Mouse (Mus musculus) embryo, embryonic 11 days (tissue): Measurements from ENCODE around the gene Tmx4.
"Not testable (repeated sequence)": the region's sequence is repeated elsewhere in the genome, so short reads cannot be mapped to it uniquely, and the experiment has no call there.

Experiments
- DNase-seq: peaks from one replicate; pipeline ENCODE4 v3.0.0-alpha.2; 2015

Tmx4 gene

DNA sequence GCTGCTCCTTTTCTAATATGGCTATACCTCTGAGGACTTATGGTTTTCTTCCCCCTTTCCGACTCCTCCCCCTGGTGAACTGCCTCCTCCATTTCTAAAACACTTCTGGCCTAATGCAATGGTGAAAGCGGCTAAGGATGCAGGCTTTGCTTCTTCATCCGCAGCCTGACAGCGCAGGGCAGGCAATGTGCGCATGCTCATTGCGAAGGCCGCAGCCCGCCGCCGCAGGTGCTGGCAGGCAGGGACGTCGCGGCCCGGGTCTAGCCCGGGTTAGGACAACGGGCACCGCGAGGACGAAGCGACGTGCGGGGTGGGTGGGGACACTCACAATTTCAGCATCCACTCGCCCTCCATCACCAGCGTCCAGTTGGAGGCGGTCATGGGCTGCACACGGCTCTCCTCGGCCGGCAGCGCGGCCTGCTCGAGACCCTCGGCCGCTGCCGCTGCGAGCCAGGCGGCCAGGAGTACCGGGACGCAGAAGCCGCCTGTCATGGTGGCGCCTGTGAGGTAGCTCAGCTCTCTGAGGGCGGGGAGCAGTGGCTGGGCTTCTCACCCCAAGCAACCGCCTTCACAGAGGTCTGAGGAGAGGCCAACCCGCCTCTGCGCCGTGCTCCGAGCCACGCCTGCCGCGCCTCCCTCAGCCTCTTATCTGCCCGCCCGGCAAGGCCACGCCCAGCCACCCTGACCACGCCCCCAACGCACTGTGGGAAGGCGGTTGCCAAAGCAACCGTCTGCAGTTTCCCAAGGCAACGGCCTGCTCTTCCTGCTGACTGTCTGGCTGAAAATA, at the start of gene Tmx4:
TSS of gene Tmx4 (minus strand) at position 632 of the 787 bp plus-strand sequence.
- DNase-seq: peak; percentile 98

DNA sequence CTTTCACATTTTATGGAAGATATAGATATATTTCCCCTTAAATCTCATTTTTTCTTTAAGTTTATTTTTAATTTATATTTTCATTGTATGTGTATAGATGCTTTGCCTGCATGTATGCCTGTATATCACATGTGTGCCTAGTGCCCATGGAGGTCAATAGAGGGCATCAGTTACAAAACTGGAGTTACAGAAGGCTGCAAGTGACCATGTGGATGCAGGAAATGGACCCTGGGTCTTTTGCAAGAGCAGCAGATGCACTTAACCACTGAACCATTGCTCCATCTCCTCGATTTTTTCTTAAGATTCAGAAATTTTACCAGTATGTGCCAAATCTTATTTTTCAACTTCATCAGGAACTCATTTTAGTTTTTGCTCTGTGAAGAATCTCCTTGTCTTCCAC, 48.2 kb upstream of the Tmx4 start:
- no peak for DNase-seq

DNA sequence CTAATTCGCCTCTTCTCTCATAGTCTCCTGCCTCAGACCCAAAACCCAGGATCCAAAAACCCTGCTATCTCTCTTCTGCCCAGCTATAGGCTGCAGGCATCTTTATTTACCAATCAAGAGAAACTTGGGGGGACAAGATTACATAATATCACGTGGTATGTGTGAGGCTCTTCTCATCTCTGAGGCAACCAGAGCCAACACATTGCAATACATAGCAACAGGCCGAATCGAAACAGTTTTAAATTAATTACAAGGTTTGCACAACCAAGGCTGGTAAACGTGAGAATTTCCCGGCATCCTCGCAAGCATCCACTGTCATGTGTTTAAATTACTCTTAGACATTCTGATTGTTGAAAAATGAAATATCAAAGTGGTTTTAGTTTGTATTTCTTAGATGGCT, 47.1 kb upstream of the Tmx4 start:
- DNase-seq: no peak

DNA sequence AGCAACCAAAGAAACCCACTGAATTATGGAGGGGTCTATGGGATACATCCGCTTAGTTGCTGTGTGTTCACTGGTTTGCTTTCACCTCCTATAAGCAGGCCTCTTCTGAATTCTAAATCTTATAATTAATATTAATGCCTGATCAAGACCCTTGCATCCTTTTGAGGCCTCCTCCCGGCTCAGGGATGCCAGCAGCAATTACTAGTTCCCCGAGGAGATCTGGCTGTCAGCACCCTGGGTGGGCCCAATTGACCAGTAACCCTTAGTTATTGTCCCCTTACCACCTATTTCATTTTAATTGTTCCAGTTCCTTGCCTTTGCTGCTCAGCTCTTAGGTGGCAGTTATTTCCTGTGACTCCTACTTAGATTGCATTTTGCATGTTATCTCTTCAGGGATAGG, 38.4 kb upstream of the Tmx4 start:
- DNase-seq: no peak

DNA sequence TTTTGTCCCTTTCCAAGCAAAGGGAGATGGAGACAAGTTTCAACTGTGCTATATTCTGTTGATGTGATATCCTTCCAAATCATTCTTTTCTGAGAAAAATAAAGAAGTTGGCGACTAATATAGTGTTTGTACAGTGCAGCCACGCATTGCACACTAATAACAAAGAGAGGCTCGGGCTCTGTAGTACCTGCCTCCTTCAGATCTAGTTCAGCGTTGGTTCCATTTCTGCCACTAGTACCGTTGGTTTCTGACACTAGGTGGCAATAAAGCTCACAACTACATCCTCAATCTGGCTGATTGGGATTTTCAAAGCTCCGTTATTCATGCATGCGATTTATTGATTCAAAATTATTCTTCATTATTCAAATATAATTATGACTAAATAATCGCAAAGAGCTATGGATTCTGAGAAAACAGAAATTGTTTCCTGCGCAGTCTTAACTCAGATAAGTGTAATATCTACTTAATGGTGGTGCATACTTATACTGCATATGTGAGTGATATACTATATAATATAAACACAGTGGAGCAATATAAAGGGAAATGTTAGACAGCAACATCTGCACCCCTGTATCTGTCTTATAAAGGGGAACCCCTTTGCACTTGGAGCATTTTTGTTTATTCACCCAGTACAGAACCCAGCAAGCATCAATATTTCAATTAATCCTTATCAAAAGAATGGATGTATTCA, 37.5 kb upstream of the Tmx4 start:
- peak; percentile 66 for DNase-seq

DNA sequence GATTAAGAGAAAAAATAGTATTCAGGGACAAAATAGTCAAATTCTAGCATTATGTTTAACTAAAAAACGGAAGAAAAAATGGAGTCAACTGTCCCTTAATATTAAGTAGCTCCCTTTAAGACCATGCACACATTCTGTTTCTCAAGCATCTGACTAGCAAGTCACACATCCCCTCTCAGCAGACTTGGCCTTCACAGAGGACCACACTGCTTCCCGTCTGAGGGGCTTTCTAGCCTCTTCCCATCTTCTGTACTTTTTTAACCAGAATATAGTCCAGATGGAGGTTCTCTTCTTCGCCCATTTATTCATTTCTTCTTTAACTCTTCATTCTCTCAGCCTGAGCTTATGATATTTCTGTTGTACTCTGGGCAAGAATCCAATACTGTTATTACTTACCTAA, 35.6 kb upstream of the Tmx4 start:
- DNase-seq: no peak

DNA sequence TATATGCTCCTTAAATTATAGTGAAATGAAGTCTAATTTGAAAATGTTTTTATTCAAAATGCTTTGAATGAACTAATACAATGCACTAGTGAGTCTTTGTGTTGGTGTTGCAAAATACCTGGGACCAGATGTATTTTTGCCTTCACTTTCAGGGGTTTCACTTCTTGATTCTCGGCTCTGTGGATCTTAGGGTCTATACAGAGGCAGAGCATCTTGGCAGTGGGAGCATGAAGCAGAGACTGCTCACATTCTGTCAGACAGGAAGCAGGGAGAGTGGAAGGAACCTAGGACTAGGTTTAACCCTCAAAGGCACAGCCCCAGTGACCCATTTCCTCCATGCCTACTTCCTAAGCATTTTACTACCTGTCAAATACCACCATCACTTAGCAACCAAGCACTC, 31.5 kb upstream of the Tmx4 start:
- no peak for DNase-seq

DNA sequence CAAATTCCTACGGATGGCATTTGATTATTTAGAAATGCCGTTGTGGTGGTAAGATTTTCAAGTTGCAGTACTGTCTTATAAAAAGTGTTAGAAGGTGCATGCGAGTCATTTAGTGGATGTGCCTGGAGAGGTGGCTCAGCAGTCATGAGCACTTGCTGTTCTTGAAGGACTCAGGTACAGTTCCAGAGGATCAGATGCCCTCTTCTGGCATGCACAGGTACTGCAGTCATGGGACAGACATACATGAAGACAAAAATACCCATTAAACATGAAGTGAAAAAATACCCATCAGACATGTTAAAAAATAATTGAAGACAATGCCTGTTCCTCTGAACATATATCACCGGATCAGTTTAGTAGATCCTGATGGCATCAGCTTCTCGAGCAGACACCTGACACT, 29.7 kb upstream of the Tmx4 start:
- DNase-seq: peak; percentile 18

DNA sequence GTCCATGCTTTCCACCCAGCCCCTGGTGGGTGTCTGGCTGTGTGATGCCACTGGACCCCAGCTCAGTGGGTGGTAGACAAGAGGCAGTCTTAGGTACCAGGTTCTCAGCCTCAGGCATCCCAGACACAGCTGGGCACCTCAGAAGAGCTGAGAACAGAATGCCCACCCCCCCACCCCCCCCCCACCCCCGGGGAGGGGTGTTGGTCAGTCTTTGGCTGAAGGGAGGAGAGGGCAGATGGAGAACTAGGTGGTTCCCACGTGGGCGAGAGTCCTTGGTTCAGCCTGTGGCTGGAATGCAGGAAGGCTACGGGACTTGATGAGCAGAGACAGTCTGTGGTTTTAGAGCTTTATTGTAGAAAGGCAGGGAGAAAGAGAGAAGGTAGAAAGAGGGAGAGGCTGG, 12.5 kb upstream of the Tmx4 start:
- no peak for DNase-seq

DNA sequence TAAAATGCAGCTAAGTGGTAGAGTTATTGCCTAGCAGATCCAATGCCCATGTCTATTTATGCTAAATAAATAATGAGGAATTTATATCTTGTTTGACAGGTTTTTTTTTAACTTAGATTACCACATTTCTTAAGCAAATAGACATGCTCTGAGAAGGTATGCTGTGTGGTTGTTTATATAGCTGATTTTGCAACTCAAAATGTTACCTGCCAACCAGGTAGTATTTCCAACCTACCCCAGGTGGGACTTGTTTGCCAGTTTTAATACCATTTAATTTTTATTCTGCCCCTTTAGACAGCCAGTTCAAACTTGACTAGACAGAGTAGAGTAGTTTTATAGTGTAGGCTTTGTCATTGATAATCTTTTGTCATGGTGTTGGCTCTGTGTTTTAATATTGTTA, 10.7 kb upstream of the Tmx4 start:
- DNase-seq: no peak

DNA sequence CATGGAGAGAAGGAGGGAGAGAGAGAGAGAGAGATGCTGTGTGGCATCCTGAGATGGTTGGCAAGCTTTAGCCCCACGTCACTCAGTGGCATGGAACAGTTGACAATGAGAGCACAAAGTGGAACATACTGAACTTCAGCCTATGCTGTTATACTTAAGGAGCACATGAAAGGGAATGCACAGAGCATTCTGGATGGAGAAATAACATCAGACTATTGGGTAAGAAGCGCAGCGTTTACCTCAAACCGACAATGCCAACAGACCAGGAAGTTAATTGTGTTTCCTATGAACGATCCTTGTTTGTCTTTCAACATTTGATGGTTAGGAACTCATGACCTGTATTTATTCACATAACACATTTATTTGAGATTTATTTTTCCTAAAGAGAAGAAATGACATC, 8.8 kb upstream of the Tmx4 start:
- DNase-seq: no peak

DNA sequence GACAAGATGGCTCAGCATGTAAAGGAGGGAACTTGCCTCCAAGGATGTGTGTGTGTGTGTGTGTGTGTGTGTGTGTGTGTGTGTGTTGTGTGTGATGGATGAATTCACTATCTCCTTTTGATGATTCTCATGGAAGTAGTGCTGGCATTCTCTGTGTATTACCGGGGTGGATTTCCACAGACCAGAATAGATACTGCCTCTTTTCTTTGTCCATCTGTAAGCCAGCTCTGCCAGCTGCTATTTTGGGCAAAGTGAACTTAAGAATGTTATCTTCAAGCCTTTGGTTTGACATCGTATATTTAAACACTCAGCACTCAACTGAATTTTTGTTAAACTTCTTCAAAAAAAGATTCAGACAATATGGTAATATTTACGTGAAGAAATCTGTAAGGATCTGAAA, 5.1 kb upstream of the Tmx4 start:
- DNase-seq: no peak

DNA sequence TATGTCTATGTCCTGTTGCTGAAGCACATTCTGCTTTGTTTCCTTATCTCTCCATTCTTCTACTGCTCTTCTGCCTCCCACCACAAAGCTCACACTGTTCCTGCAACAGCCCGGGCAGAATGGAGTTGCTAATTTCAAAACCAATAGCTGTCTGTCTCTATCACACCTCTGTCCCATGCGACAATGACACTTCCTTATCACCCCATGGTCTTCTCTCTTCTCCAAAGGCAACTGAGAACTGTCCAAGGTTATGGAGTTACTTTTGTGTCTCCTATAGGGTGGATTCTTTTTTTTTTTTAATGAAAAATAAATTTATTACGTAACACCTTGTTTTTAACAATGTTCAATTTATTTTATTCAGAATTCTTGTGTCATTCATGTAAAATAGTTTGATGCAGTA, 1.8 kb upstream of the Tmx4 start:
- no peak for DNase-seq

DNA sequence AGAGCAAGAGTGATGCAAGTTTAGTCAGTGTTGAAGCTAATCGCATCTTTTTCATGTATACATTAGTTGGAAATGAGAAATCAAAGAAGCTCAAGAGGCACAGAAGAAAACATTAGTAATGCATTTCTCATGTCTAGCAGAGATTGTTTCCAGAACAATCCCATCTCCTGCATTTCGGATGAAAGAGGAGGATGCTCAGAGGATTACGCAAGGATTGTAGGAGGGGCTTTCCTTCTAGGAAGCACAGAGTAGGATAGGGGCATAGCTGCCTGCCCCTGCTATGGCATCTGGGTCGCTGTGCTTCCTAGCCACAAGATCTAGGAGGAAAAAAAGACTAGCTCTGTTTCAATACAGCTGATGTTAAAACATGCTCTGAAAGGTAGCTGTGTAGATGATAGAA, 1.2 kb upstream of the Tmx4 start:
- peak; percentile 8 for DNase-seq

DNA sequence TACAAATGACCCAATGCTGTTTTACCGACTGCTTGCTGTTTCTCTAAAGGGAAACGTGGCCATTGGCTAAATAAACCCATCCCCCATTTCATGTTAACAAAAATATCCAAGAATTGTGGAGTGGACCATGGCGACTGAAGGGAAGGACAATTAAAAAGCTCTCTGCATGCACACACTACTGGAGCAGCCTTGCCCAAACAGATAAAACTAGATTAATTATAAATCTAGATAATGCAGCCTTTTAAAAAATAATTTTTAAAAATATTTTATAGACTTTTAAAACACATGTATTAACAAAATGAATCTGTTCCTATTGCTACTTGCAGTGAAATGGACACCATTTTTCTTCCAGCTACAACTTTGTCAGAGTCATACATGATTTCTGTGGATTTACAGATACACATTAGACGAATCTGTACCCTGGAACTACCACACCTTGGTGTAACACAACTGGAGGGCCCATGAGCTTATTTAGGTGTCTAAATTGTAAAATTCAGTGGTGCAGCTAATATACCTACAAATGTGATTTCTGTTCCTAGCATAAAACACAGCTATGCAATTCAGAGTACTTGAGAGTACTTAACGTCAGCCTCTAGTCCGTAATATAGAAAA, 462 bp upstream of the Tmx4 start:
- peak; percentile 6 for DNase-seq

DNA sequence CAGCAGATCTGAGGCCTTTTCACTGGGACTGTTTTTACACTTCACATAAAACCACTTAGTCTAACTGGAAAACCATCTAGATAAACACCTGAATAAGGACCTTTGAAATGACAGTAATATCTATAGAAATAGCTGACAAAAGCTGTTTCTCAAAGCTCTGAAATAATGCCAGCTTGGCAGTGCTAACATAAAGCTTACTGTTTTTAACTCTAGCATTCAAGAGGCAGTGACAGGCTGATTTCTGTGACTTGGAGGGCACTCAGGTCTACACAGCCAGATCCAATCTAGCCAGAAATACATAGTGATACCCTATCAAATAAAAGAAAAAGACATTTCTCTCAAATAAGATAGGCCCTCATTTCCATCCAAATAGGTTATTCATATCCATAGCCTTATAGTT, 1.6 kb downstream of the Tmx4 start:
- DNase-seq: no peak

DNA sequence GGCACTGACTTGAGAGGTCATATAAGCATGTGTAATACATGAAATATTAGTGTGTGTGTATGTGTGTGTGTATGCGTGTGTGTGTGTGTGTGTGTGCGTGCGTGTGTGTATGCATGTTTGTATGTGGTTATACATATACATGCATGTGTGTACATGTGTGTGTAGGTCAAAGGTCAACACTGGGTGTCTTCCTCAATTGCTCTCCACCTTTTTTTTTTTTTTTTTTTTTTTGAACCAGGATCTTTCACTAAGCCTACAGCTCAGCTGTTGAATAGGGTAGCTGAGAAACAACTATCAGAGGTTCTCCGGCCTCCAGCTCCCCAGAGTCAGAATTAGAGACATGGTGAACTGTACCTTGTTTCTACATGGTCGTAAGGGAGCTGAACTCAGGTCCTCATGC, 2.6 kb downstream of the Tmx4 start:
- DNase-seq: no peak

DNA sequence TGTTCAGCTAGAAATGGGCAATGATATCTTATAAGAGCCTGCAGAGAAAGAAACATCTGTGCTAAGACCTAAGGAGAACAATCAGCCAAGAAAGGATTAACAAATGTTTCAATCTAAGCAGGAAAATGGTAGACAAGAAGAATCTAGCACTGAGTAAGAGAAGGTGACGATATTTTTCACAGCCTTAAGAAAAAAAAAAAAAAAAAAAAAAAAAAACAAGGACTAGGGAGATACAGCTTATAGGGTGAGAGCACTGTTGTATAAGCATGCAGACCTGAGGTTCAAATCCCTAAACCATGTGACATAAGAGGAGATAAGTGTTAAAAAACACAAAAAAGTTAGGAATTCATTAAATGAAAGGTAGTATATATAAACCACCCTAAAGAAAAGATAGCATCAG, 3.5 kb downstream of the Tmx4 start:
- no peak for DNase-seq

DNA sequence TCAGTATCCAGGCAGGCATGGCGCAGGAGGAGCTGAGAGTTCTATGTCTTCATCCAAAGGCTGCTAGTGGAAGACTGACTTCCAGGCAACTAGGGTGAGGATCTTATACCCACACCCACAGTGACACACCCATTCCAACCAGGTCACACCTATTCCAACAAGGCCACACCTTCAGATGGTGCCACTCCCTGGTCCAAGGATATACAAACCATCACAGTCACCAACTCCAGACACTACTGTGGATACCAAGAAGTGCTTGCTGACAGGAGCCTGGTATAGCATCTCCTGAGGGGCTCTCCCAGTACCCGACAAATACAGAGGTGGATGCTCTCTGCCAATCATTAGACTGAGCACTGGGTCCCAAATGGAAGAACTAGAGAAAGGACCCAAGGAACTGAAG, 15.4 kb downstream of the Tmx4 start:
- not testable (repeated sequence) for DNase-seq

DNA sequence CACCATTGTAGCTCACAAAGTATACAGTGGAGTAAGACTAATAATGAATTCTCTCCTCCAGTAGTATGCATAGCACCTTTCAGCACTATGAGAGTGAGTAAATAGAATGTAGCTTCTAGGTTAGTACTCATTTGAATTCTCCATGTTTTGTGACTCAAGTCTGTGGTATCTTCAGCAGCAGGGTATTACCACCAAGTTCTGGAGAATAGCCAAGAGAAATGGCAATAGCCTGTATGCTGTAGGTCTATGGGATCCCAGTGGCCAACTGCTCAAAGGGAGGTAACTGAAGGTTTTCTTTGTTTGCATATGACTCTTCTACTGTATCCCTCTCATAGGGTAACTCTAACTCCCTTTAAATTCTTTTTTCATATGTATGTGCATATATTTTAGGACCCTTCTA, 39.0 kb downstream of the Tmx4 start:
- DNase-seq: no peak

DNA sequence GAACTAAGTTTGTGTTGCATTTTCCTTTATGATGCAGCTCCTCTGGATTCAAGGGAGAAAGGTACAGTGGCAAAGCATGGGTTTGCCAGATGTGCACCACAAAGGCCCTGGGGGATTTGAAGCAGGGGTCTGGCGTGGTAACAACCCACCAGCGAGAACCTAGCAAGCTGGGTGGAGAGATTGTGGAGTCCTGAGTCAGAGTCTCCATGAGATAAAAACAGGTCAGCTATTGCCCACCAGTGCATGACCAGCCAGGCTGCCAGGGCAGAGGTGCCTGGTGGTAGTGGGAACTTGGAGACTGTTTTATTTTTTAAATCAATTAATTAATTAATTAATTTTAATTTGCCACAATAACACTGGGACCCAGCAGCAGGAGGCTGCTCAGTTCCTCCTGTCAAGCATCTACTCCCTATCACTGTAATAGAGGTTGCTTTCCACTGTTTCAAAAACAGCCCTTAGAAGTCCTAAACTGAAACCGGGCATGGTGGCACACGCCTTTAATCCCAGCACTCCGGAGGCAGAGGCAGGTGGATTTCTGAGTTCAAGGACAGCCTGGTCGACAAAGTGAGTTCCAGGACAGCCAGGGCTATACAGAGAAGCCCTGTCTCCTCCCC, 52.8 kb downstream of the Tmx4 start:
- no peak for DNase-seq

DNA sequence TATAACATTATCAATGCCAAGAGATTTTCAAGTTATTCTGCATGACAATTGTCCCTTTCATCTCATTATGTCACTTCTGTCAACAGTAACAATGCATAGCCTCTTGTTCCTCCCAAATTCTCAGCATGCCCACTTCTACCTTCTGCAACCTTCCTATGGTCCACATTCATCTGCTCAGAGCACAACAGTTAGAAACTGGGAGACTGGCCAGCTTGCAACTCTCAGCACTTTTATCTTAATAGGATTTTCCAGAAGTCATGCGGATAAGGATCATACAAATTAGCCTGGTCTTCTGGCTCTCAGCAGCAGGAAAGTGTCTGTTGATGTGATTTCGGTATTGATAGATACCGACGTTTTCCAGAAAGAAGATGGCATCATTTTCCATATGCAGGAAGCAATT, 58.7 kb downstream of the Tmx4 start:
- peak; percentile 3 for DNase-seq

DNA sequence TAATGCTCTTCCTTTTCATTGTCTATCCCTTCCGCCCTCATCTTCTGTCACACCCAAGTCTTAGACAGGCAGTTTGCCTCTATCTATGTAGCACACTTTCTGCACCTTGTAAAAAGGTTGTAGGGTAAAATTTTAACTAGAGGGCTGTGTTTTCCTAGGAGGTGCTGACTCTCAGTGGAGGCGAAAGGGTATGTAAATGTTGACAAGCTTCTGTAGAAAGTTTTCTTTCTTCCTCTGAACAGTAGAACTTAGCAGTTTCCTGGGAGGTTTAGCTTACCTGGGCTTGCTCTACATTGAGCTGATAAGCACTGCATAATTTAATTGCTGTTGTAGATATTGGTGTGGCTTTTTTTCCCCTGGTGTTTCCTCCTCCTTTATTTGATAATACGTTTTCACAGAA, 84.5 kb downstream of the Tmx4 start:
- DNase-seq: no peak

DNA sequence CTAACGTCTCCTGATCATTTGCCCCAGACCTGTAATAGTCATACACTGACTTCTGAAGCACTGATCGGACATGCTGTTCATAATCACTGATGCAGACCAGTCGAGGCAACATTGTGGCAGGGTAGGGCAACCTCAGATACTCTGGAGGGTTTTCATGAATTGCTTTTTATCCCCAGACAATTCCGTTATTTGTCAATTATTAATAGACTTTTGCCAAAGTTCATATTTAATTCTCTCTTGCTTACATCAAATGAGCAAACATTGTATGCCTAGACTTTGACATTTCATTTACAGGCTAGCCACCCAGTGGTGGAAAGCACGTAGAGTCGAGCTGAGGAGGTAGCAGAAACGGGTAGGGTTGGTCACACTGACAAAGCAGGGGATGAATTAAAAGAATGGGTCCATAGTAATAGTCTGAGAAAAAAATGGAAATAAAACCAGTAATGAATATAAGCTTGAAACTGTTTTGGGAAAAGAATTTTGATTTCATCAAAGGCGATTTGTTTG, 89.7 kb downstream of the Tmx4 start, which contains the start of gene Hao1:
TSS of gene Hao1 (minus strand) at position 148 of the 507 bp plus-strand sequence.
- DNase-seq: no peak
